In genomic region chr8:12670965-12671364, GRCm38 (mm10) we compare ENCODE assay signal across 8 mouse cellular contexts. TPM values are rescaled to one million over a fixed set of nuclear protein-coding genes. Genes with fewer than 3 reads are reported as not detected.
DNase-seq lines count a peak whose midpoint lies in the region; ATAC-seq and TF ChIP-seq lines count a peak whose summit lies in the region.

No protein-coding gene starts in this region.

- H3K9me3 ChIP-seq in lung, embryonic 15.5 days, result no peaks in the 10 kb centered on the region
- H3K9me3 ChIP-seq in embryonic facial prominence, embryonic 12.5 days, result no peaks in the 10 kb centered on the region
- no peaks in the 10 kb centered on the region for H3K9me3 ChIP-seq in limb, embryonic 10.5 days (replicated peaks)
- H3K9me3 ChIP-seq in neural tube, embryonic 13.5 days, result no peaks in the 10 kb centered on the region

- no peaks in the 10 kb centered on the region for H3K36me3 ChIP-seq in lung, embryonic 15.5 days
- no peaks in the 10 kb centered on the region for H3K36me3 ChIP-seq in embryonic facial prominence, embryonic 12.5 days
- peaks cover 8% of the 10 kb centered on the region for H3K36me3 ChIP-seq in limb, embryonic 10.5 days
- 0 out of 2 replicates have a peak, but pooled peaks cover 4% of the 10 kb centered on the region for H3K36me3 ChIP-seq in neural tube, embryonic 13.5 days

- TF ChIP-seq CTCF in lung, adult 2 months (IDR thresholded peaks at IDR 0.05; ENCODE audit: insufficient read depth, low read length), result no peak

- peak overlapping the region; percentile 84 for H3K4me2 ChIP-seq in lung, embryonic 15.5 days
- H3K4me2 ChIP-seq in embryonic facial prominence, embryonic 12.5 days (replicated peaks), result peak overlapping the region; percentile 88
- peak overlapping the region; percentile 86 for H3K4me2 ChIP-seq in neural tube, embryonic 13.5 days

- H3K4me1 ChIP-seq in lung, embryonic 15.5 days, result peaks cover 16% of the 10 kb centered on the region; the same call in 1 of the 2 replicates
- peaks cover 5% of the 10 kb centered on the region for H3K4me1 ChIP-seq in lung, adult 2 months (ENCODE audit: control insufficient read depth, insufficient read depth, low read length)
- H3K4me1 ChIP-seq in embryonic facial prominence, embryonic 12.5 days, result peaks cover 9% of the 10 kb centered on the region; the same call in 1 of the 2 replicates
- H3K4me1 ChIP-seq in limb, embryonic 10.5 days, result peaks cover 19% of the 10 kb centered on the region
- H3K4me1 ChIP-seq in neural tube, embryonic 13.5 days (replicated peaks), result peaks cover 19% of the 10 kb centered on the region

- no peak overlapping the region for H3K27ac ChIP-seq in lung, embryonic 15.5 days
- no peak overlapping the region for H3K27ac ChIP-seq in embryonic facial prominence, embryonic 12.5 days
- no peak overlapping the region for H3K27ac ChIP-seq in limb, embryonic 10.5 days
- no peak overlapping the region for H3K27ac ChIP-seq in neural tube, embryonic 13.5 days (replicated peaks)

- ATAC-seq in lung, embryonic 15.5 days (ENCODE audit: borderline replicate concordance, extremely low read depth, low FRiP score, low TSS enrichment), result no peak
- ATAC-seq in embryonic facial prominence, embryonic 12.5 days (ENCODE audit: insufficient number of reproducible peaks, insufficient read depth, low FRiP score, low TSS enrichment), result no peak
- ATAC-seq in neural tube, embryonic 13.5 days (ENCODE audit: low read depth), result no peak

- DNase-seq in lung, adult 2 months, result no peak
- no peak for DNase-seq in limb, embryonic 10.5 days (ENCODE audit: low spot score)
- no peak for DNase-seq in urinary bladder, postnatal 4 days (ENCODE audit: low spot score in 2 of 2)
- no peak for DNase-seq in ovary, postnatal 36 days (ENCODE audit: low spot score)
- DNase-seq in kidney, postnatal 4 days, result no peak

- no peak for TF ChIP-seq POLR2A in lung, adult 2 months (IDR thresholded peaks at IDR 0.05; ENCODE audit: borderline replicate concordance, extremely low read depth, low read depth, low read length)

- H3K9ac ChIP-seq in lung, embryonic 15.5 days, result peak overlapping the region; percentile 70; the same call in 1 of the 2 replicates
- peak overlapping the region; percentile 89; the same call in 1 of the 2 replicates for H3K9ac ChIP-seq in embryonic facial prominence, embryonic 12.5 days
- peak overlapping the region; percentile 92 for H3K9ac ChIP-seq in neural tube, embryonic 13.5 days

- WGBS in lung, embryonic 15.5 days, result 20% methylated on average over 6 of the region's 6 CpGs
- WGBS in lung, adult 2 months, result 28% methylated on average over 6 of the region's 6 CpGs
- 34% methylated on average over 6 of the region's 6 CpGs for WGBS in embryonic facial prominence, embryonic 12.5 days
- 45% methylated on average over 6 of the region's 6 CpGs for WGBS in limb, embryonic 10.5 days
- 33% methylated on average over 6 of the region's 6 CpGs for WGBS in neural tube, embryonic 13.5 days

- 0 out of 2 replicates have a peak, but pooled peaks cover 3% of the 10 kb centered on the region for H3K27me3 ChIP-seq in lung, embryonic 15.5 days
- H3K27me3 ChIP-seq in embryonic facial prominence, embryonic 12.5 days, result no peaks in the 10 kb centered on the region
- H3K27me3 ChIP-seq in limb, embryonic 10.5 days (ENCODE audit: low read depth, poor library complexity, severe bottlenecking), result peaks cover 9% of the 10 kb centered on the region; the same call in 1 of the 2 replicates
- peaks cover 9% of the 10 kb centered on the region; the same call in 1 of the 2 replicates for H3K27me3 ChIP-seq in neural tube, embryonic 13.5 days

- peak overlapping the region; percentile 81 for H3K4me3 ChIP-seq in lung, embryonic 15.5 days
- H3K4me3 ChIP-seq in lung, adult 2 months (replicated peaks; ENCODE audit: extremely low read depth, low read depth, low read length), result no peak overlapping the region
- peak overlapping the region; percentile 91 for H3K4me3 ChIP-seq in embryonic facial prominence, embryonic 12.5 days
- H3K4me3 ChIP-seq in limb, embryonic 10.5 days, result peak overlapping the region; percentile 98
- peak overlapping the region; percentile 98 for H3K4me3 ChIP-seq in neural tube, embryonic 13.5 days

RNA-seq across cellular contexts. Expression of gene Tubgcp3, which starts 1.1 kb away (rescaled TPM):
- polyA plus RNA-seq in lung, embryonic 15.5 days (2015; fragmentation: Nextera tagmentation; extraction: Ambion mirVana), result 42.7 and 45.6 TPM in 2 replicates
- polyA plus RNA-seq in lung, adult 2 months (2012; rRNA removed), result 53.0 and 69.3 TPM in 2 replicates
- 46.2 and 47.7 TPM in 2 replicates for polyA plus RNA-seq in embryonic facial prominence, embryonic 12.5 days (2016; fragmentation: Nextera tagmentation; extraction: Ambion mirVana)
- polyA plus RNA-seq in limb, embryonic 10.5 days (2016; fragmentation: Nextera tagmentation; extraction: Ambion mirVana), result 49.6 and 53.9 TPM in 2 replicates
- polyA plus RNA-seq in neural tube, embryonic 13.5 days (2015; fragmentation: Nextera tagmentation; extraction: Ambion mirVana), result 34.6 and 38.0 TPM in 2 replicates
